Mouse (Mus musculus) inflammation-experienced regulatory T-cells, adult 6 months (primary cell): ENCODE data around the gene Mroh7. TPM values are rescaled to one million over a fixed set of nuclear protein-coding genes. Genes with fewer than 3 reads are reported as not detected.

ENCODE experiments used
- polyA plus RNA-seq, 3 experiments: library from polyadenylated mRNA; unstranded; fragments of 100-300 nt; shearing (Covaris generic); gene quantifications; one replicate each; pipeline ENCODE4 v1.2.1; 2017

Gene Mroh7
- polyA plus RNA-seq, 3 experiments from 2014 or later, result not detected

Other genes with a start within 250 kb of the Mroh7 start
- gene Bsnd, start 238.6 kb downstream of the Mroh7 start, polyA plus RNA-seq, result not detected
- 1 to 10 TPM; 2.3 to 6.0 (median 4.0) TPM for gene Dhcr24, start 169.9 kb downstream of the Mroh7 start, polyA plus RNA-seq
- gene Lexm, start 113.7 kb downstream of the Mroh7 start, polyA plus RNA-seq, result under 1 TPM in 1 of 3 experiments, not detected in 2; 0.82 TPM
- gene Ttc22, start 108.5 kb downstream of the Mroh7 start, polyA plus RNA-seq, result not detected
- gene Pars2, start 79.9 kb downstream of the Mroh7 start, polyA plus RNA-seq, result 10 to 100 TPM in 2 of 3 experiments, 1 to 10 TPM in 1; 9.6 to 12.1 (median 10.0) TPM
- 10 to 100 TPM; 40.1 to 63.1 (median 60.4) TPM for gene Ttc4, start 52.0 kb downstream of the Mroh7 start, polyA plus RNA-seq
- not detected for gene Fam151a, start 3.0 kb upstream of the Mroh7 start, polyA plus RNA-seq
- gene Acot11, start 74.1 kb upstream of the Mroh7 start, polyA plus RNA-seq, result 1 to 10 TPM; 3.5 to 9.2 (median 5.8) TPM
- 10 to 100 TPM; 36.1 to 45.6 (median 43.4) TPM for gene Ssbp3, start 179.8 kb upstream of the Mroh7 start, polyA plus RNA-seq